In the genomic region with DNA sequence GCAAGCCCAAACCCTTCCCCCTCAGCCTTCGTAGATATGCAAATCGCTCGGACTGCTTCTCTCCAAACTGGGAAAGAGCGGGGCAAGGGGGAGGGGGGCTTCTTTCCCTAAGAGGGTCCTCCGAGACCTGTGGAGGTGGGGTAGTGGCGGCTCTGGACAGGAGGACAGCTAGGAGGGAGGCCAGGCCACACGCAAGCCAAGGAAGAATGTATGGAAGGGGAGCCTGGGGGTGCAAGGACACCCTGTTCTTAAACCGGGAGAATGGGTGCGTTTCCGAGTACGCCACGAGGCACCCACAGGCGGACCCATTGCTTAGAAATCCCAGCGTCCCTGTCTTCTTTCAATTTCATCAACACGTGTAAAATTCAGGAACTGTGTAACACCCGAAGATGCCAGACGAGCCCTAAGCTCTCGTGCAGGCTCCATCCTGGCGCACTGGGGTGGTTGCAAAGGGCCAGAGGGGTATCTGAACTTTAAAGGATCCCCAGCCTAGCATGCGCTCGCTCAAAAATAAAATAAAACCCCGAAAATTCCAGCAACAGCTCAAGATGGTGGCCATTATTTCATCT, we compare ENCODE assay signal across 9 mouse cellular contexts. TPM values are rescaled to one million over a fixed set of nuclear protein-coding genes. Genes with fewer than 3 reads are reported as not detected.
DNase-seq lines count a peak whose midpoint lies in the region; ATAC-seq and TF ChIP-seq lines count a peak whose summit lies in the region.
"Had no signal": no experiment of that assay in that cellular context is flagged by ENCODE, and none has a peak within 500 bp of the region (broad histone marks: within the 10 kb centered on the region; RNA-seq: fewer than 3 reads in every experiment).

No protein-coding gene starts in this region.

- peaks cover 3% of the 10 kb centered on the region; the same call in 1 of the 2 replicates for H3K27me3 ChIP-seq in cerebellum, adult 2 months (ENCODE audit: control insufficient read depth, insufficient read depth, low read length)
- H3K27me3 ChIP-seq in embryonic facial prominence, embryonic 10.5 days (replicated peaks; ENCODE audit: low read depth, poor library complexity, severe bottlenecking): no peaks in the 10 kb centered on the region
- 0 out of 2 replicates have a peak, but pooled peaks cover 6% of the 10 kb centered on the region for H3K27me3 ChIP-seq in limb, embryonic 15.5 days
- peaks cover 62% of the 10 kb centered on the region for H3K27me3 ChIP-seq in neural tube, embryonic 15.5 days (replicated peaks)

- H3K27ac ChIP-seq in cerebellum, adult 2 months (ENCODE audit: insufficient read depth, low read length): no peak overlapping the region
- peak overlapping the region; percentile 98 for H3K27ac ChIP-seq in embryonic facial prominence, embryonic 10.5 days (replicated peaks)
- H3K27ac ChIP-seq in limb, embryonic 15.5 days: peak overlapping the region; percentile 92
- H3K27ac ChIP-seq in neural tube, embryonic 15.5 days (replicated peaks): 0 out of 2 replicates have a peak overlapping the region, but pooled peaks have one; percentile 11

- H3K4me3 ChIP-seq in cerebellum, adult 2 months (replicated peaks; ENCODE audit: insufficient read depth, low read depth, low read length): no peak overlapping the region
- peak overlapping the region; percentile 77 for H3K4me3 ChIP-seq in embryonic facial prominence, embryonic 10.5 days
- peak overlapping the region; percentile 57 for H3K4me3 ChIP-seq in limb, embryonic 15.5 days
- peak overlapping the region; percentile 48 for H3K4me3 ChIP-seq in neural tube, embryonic 15.5 days (replicated peaks)

- H3K9ac ChIP-seq in limb, embryonic 15.5 days: peak overlapping the region; percentile 33; the same call in 1 of the 2 replicates
- H3K9ac ChIP-seq in neural tube, embryonic 15.5 days (replicated peaks): no peak overlapping the region

- H3K9me3 ChIP-seq in embryonic facial prominence, embryonic 10.5 days: no peaks in the 10 kb centered on the region
- no peaks in the 10 kb centered on the region for H3K9me3 ChIP-seq in limb, embryonic 15.5 days
- no peaks in the 10 kb centered on the region for H3K9me3 ChIP-seq in neural tube, embryonic 15.5 days (replicated peaks)
- H3K9me3 ChIP-seq: G1E had no signal

- WGBS in cerebellum, adult 2 months: 2% methylated on average over 22 of the region's 22 CpGs
- under 1% methylated on average over 22 of the region's 22 CpGs for WGBS in embryonic facial prominence, embryonic 10.5 days
- WGBS in limb, embryonic 15.5 days: under 1% methylated on average over 22 of the region's 22 CpGs
- under 1% methylated on average over 22 of the region's 22 CpGs for WGBS in neural tube, embryonic 15.5 days

- peak overlapping the region; percentile 97 for H3K4me2 ChIP-seq in limb, embryonic 15.5 days
- H3K4me2 ChIP-seq in neural tube, embryonic 15.5 days: peak overlapping the region; percentile 100

- H3K36me3 ChIP-seq in embryonic facial prominence, embryonic 10.5 days (replicated peaks): peaks cover 28% of the 10 kb centered on the region
- peaks cover 21% of the 10 kb centered on the region for H3K36me3 ChIP-seq in limb, embryonic 15.5 days
- no peaks in the 10 kb centered on the region for H3K36me3 ChIP-seq in neural tube, embryonic 15.5 days
- H3K36me3 ChIP-seq: G1E had no signal

- intact Hi-C loops in heart, postnatal 10 days (cut with DNase I): loop anchor here (2.0 kb wide), 1 partner anchor 91 kb away; no protein-coding TSS in a partner anchor

- H3K4me1 ChIP-seq in cerebellum, adult 2 months (ENCODE audit: control insufficient read depth, insufficient read depth, low read length): peaks cover 20% of the 10 kb centered on the region
- peaks cover 73% of the 10 kb centered on the region for H3K4me1 ChIP-seq in embryonic facial prominence, embryonic 10.5 days
- peaks cover 69% of the 10 kb centered on the region for H3K4me1 ChIP-seq in limb, embryonic 15.5 days
- peaks cover 76% of the 10 kb centered on the region for H3K4me1 ChIP-seq in neural tube, embryonic 15.5 days

- peak; percentile 5 to 14 for DNase-seq in cerebellum, postnatal 36 days
- DNase-seq in cerebellum, adult 2 months: no peak
- no peak for DNase-seq in embryonic facial prominence, embryonic 10.5 days (ENCODE audit: low spot score)
- peak; percentile 50 to 57 for DNase-seq in heart, postnatal 10 days
- no peak for DNase-seq in ovary, postnatal 14 days (ENCODE audit: low spot score)
- no peak for DNase-seq in left cerebral cortex, adult 18-20 months (ENCODE audit: low spot score in 2 of 2)

- no peak for TF ChIP-seq POLR2A in cerebellum, adult 2 months (IDR thresholded peaks at IDR 0.05; ENCODE audit: borderline replicate concordance, insufficient read depth, low read length)

- TF ChIP-seq CTCF in cerebellum, adult 2 months (IDR thresholded peaks at IDR 0.05; ENCODE audit: borderline replicate concordance, insufficient read depth, low read depth, low read length): no peak

- ATAC-seq in limb, embryonic 15.5 days (ENCODE audit: insufficient number of reproducible peaks, low FRiP score, low TSS enrichment, low read depth): peak; percentile 31; the same call in 1 of the 2 replicates
- ATAC-seq in neural tube, embryonic 15.5 days (ENCODE audit: low FRiP score): no peak

RNA-seq across cellular contexts. Expression of a gene that starts 0.4 kb away (rescaled TPM):
- 21.8 and 23.1 TPM in 2 replicates for polyA plus RNA-seq in cerebellum, adult 2 months (2012; rRNA removed)
- polyA plus RNA-seq in embryonic facial prominence, embryonic 10.5 days (2016; fragmentation: Nextera tagmentation; extraction: Ambion mirVana): 191 and 194 TPM in 2 replicates
- 100 to 1,000 TPM in 1 of 2 experiments, 10 to 100 TPM in 1; 89.8 to 102 TPM for total RNA-seq in heart, postnatal 10 days (2021)
- polyA plus RNA-seq in limb, embryonic 15.5 days (2015; fragmentation: Nextera tagmentation; extraction: Ambion mirVana): 129 TPM in 2 replicates
- 19.2 and 27.4 TPM in 2 replicates for polyA plus RNA-seq in neural tube, embryonic 15.5 days (2015; fragmentation: Nextera tagmentation; extraction: Ambion mirVana)
- 10 to 100 TPM; 42.9 to 57.5 TPM for total RNA-seq in left cerebral cortex, adult 18-20 months (2021)
- polyA plus RNA-seq: G1E had no signal

RNA-seq across cellular contexts. Expression of a gene that starts 25.2 kb away (rescaled TPM):
- polyA plus RNA-seq in cerebellum, adult 2 months (2012; rRNA removed): 38.0 and 45.8 TPM in 2 replicates
- polyA plus RNA-seq in embryonic facial prominence, embryonic 10.5 days (2016; fragmentation: Nextera tagmentation; extraction: Ambion mirVana): 25.4 and 26.0 TPM in 2 replicates
- total RNA-seq in heart, postnatal 10 days (2021): 10 to 100 TPM; 13.6 to 16.2 TPM
- polyA plus RNA-seq in limb, embryonic 15.5 days (2015; fragmentation: Nextera tagmentation; extraction: Ambion mirVana): 27.9 and 28.1 TPM in 2 replicates
- 32.6 and 32.8 TPM in 2 replicates for polyA plus RNA-seq in neural tube, embryonic 15.5 days (2015; fragmentation: Nextera tagmentation; extraction: Ambion mirVana)
- total RNA-seq in left cerebral cortex, adult 18-20 months (2021): 10 to 100 TPM; 27.0 to 27.2 TPM

RNA-seq across cellular contexts. Expression of a gene that starts 43.8 kb away (rescaled TPM):
- polyA plus RNA-seq in cerebellum, adult 2 months (2012; rRNA removed): not detected in 2 replicates
- 17.5 and 19.7 TPM in 2 replicates for polyA plus RNA-seq in embryonic facial prominence, embryonic 10.5 days (2016; fragmentation: Nextera tagmentation; extraction: Ambion mirVana)
- not detected for total RNA-seq in heart, postnatal 10 days (2021)
- polyA plus RNA-seq in limb, embryonic 15.5 days (2015; fragmentation: Nextera tagmentation; extraction: Ambion mirVana): not detected in 2 replicates
- polyA plus RNA-seq in neural tube, embryonic 15.5 days (2015; fragmentation: Nextera tagmentation; extraction: Ambion mirVana): 5.4 and 7.8 TPM in 2 replicates
- total RNA-seq in left cerebral cortex, adult 18-20 months (2021): not detected

Comparison
In these comparisons a context has a peak if more than half of its experiments do, and no peak if none do; other contexts are left out.
1. DNase-seq: peak in cerebellum, postnatal 36 days (2 of 2) and heart, postnatal 10 days (2 of 2); none in cerebellum, adult 2 months (0 of 2), embryonic facial prominence, embryonic 10.5 days (single experiment), ovary, postnatal 14 days (single experiment) and left cerebral cortex, adult 18-20 months (0 of 2).